Mouse (Mus musculus) testis, postnatal 10 days (tissue): Measurements from ENCODE around the gene Cacna1i.

Source experiments
- DNase-seq: peaks from one replicate; pipeline ENCODE4 v3.0.0; 2021; ENCODE audit warnings: low spot score

Gene Cacna1i

GRCm38 (mm10) chr15:80286851-80287415 lies at the start of gene Cacna1i:
Gene Cacna1i, plus strand, starts transcription at chr15:80287238.
- DNase-seq, result peak; percentile 53

- DNase-seq, result no peak
Observed at GRCm38 (mm10) chr15:80248135-80248534, 38.9 kb upstream of the Cacna1i start.

DNA sequence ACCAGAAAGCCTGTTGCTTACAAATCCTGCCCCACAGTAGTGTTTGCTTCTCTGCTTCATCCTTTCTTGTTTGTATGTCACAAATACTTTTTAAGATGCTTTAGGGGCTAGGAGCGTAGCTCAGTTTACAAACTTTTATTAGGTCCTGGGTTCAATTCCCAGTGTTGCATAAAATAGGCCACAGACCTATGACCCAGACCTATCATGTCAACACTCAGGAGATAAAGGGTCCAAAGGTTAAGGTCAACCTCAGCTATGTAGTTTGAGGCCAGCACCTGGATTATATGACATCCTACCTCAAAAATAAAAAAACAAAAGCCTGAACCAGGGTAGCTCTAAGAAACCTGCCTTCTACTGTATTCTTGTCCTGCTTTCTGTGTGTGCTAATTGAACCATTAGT lies 38.4 kb upstream of the Cacna1i start:
- DNase-seq, result no peak

DNA sequence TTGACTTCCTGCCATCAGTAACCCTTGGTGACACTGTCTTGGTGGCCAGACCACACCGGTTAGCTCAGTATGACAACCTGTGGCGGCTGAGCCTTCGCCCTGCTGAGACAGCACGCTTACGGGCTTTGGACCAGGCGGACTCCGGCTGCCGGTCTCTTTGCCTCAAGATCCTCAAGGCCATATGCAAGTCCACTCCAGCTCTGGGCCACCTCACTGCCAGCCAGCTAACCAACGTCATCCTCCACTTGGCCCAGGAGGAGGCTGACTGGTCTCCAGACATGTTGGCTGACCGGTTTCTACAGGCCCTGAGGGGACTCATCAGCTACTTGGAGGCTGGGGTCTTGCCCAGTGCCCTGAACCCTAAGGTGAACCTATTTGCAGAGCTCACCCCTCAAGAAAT lies 37.4 kb upstream of the Cacna1i start:
- no peak for DNase-seq

GRCm38 (mm10) chr15:80250586-80250985 lies 36.5 kb upstream of the Cacna1i start:
- no peak for DNase-seq

GRCm38 (mm10) chr15:80253530-80253929 lies 33.5 kb upstream of the Cacna1i start:
- DNase-seq, result no peak

GRCm38 (mm10) chr15:80254207-80254606 lies 32.8 kb upstream of the Cacna1i start:
- peak; percentile 74 for DNase-seq

DNA sequence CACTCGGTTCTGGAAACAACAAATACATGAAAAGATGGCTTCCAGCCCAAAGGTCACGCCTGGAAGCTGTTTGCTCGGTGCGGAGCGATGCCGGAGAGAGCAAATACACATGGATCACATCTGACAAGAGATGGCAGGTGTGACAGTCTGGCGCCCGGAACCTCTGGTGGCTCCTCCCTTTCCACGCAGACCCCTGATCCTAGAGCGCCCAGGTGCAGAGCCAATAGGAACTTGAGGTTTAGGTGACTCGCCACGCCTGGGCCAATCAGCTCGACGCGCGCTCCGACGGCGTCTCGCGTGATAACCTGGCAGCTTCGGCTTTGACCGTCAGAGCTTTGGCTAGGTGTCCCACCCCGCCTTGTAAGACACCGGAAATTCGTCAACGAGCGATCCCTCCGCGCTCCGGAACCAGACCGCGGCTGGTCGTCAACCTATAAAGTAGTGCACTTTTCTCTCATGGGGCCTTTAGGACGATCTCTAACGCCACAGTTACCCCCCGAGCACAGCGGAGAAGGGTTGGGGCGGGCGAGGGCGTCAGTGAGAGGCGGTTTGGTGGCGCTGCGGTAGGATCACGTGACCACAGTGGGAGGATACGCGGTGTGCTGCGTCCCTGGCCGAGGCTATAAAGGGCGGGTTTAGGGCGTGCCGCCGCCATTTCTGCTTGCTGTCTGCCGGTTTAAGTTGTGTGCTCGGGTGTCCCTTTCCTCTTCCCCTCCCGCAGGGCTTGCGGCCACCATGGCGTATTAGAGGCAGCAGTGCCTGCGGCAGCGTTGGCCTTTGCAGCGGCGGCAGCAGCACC lies 32.0 kb upstream of the Cacna1i start, which contains the start of gene Atf4:
Atf4 (plus strand) TSS at position 338 of the 799 bp plus-strand sequence.
- DNase-seq, result peak; percentile 94

DNA sequence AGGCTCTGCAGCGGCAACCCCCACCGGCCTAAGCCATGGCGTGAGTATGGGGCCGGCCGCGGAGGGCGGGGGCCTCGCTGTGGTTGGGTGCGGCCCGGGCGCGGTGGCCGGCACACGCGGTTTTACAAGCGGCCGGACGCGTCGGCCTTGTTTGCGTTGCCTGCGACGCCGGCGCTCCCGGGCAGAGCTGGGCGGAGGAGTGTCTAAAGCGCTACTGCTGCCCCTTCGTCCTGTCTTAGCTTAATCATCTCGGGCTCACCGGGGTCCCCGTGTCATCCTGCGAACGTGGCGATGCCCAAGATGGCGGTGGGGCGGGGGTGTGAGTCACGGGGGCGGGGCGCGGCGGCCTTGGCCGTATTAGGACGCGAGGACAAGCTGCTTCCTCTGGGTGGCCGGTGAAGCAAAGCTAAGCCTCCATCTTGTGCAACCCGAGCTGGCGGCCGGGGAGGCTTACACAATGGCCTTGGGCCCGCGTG lies 31.4 kb upstream of the Cacna1i start:
- peak; percentile 92 for DNase-seq

GRCm38 (mm10) chr15:80256242-80256641 lies 30.8 kb upstream of the Cacna1i start:
- no peak for DNase-seq

- DNase-seq, result no peak
Observed at GRCm38 (mm10) chr15:80256656-80257601, 30.1 kb upstream of the Cacna1i start.

DNA sequence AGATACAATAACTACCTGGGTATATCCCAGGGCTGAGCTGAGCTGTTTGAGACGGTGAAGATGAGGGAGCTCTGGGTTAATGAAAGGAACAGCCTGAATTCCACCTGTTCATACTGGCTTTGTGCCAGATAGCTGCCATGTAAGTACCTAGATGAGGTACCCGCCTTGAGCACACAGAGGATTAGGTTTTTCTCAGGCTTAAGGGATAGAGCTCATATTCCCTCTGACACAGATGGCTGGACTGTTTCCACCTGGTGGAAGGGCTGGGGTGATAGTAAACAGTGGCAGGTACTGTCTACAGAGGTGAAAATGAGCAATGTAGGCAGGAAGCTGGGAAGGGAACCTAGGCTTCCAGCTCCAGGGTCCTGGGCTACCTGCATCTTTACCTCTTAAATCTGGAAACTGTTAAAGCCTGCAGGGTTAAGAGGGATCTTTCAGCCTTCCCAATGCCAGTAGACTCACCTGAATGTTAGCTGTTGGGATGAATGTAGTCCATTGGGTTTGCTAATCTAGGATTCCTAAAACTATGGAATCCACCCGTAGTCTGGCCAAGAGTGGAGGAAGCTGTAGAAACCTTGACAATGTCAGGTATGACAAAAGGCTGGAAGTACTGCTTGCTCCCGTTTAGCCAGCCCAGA lies 29.3 kb upstream of the Cacna1i start:
- DNase-seq, result no peak

- no peak for DNase-seq
Observed at GRCm38 (mm10) chr15:80258240-80259170, 28.5 kb upstream of the Cacna1i start.

DNA sequence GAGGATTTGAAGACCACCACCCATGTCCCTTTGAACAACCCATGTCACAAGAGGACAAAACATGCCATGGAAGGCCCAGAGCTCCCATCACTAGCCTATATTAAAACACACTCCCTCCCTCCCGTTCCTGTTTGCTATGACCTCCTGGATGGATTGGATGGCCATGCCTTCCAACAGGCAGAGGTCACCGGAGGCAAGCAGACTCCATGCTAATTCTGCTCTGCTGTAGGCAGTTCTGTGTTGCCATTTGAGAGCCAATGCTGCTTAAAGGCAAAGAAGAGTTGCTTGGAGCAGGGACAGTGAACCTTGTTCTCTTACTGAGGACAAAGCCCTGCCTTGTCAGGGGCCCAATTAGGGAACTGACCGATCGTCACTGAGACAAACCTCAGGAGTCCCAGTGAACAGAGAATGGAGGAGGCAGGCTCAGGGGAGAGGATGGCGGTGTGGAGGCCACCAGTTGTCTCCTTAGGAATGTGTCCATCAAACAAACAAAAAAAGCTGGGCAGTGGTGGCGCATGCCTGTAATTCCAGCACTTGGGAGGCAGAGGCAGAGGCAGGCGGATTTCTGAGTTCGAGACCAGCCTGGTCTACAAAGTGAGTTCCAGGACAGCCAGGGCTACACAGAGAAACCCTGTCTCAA lies 27.5 kb upstream of the Cacna1i start:
- DNase-seq, result no peak

DNA sequence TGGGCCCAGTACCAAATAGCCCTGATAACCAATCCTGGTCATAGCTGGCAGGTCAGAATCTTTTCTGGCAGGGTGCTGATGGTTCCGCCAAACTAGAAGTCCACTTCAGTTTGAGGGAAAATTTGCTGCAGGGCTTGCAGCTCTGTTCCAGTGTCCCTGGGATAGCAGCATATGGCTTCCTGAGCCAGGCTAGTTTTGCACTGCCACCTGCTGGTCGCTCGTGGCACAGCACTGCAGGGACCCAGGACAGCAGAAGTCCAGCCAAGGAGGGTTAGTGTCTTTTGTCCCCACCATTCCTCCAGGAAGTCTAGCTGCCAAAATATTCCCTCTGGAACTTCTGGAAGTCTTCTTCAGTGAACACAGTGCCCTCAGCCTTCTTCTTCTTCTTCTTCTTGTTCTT lies 26.4 kb upstream of the Cacna1i start:
- peak; percentile 94 for DNase-seq

DNA sequence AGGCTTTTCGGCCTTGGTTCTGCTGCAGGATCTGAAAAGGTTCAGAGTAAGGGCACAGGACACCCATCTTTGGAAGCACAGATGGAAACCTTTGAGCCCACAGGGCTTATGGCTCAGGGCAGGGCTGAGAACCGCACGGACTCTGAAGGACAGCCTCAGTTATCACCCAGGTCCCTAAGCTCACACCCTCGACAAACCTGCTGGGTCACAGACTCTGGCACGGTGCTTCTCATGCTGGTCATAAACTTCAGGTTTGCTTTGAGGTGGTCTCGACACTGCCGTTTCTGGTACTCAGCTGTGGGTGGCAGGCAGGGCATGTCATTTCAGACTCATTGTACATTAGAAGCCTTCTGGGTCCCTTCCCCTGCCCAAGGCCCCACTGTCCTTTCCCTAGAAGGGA lies 25.9 kb upstream of the Cacna1i start:
- DNase-seq, result no peak

DNA sequence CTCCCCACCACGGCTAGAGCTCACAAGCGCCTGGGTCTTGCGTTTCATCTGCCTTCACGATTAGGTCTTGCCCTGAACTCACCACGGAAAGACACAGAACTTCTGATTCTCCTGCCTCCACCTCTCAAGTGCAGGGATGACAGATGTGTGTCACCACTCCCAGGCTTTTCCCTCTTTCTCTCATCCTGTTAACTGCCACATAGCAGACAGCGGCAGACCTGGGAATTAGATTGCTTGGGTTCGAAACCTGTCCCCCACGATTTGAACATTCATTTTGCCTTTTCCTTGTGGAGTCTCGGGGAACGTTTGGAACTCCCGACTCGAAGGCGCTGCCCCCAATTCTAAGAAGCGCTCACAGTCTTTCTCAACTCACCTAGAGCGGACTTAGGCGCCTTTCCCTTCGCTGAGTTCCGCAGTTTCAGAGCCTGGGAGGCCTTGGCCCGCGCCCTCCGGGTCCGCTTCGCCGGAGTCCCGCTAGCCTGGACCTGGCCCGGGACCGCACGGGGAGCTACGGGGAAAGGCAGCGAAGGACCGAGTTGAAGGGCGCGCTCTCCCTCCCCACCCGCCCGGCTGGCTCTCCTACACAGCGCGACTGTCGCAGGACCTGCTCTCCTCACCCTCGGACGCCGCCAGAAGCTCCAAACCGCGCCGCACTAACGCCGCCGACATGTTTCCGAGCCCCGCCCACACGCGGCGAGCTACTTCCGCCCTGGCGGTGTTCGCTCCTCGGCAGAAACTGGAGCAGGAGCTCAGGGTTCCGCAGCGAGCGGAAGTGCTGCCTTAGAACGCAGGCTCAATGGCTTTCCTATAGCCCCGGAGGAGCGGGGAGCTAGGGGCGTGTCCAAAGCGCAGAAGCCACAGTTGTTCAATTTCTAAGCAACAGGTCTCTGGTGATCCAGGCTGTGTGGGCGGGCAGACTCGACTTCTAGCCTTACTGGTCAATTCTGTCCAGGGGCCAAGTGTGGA lies 23.1 kb upstream of the Cacna1i start, which contains the start of gene Rps19bp1:
Rps19bp1 (minus strand) TSS at position 706 of the 966 bp plus-strand sequence.
- DNase-seq, result peak; percentile 91

DNA sequence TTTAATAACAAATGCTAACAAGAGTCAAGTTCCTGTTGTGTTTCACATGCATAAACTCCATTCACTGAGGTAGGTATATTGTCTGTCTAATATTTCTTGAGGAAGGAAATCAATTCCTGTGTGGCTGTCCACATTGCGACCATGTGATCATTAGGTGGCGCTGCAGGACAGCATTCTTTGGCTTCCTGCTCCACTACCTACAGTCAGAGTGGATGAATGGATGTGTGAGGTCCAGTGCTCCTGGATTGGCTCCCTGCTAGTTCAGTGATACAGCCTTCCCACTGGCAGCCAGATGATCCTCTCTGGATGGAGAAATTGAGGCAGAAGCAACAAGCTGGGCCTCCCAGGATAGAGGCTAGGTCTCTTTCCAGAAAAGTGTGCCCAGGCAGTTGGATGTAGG lies 20.8 kb upstream of the Cacna1i start:
- DNase-seq, result peak; percentile 85

- DNase-seq, result no peak
Observed at GRCm38 (mm10) chr15:80271858-80272396, 15.1 kb upstream of the Cacna1i start.
